Comparison of ENCODE assay signal across 9 mouse cellular contexts in genomic region chr12:24470943-24471342, GRCm38 (mm10). TPM values are rescaled to one million over a fixed set of nuclear protein-coding genes. Genes with fewer than 3 reads are reported as not detected.
A peak's percentile ranks its signal among the peaks of the same experiment; 100 is the strongest.
DNase-seq lines count a peak whose midpoint lies in the region; ATAC-seq and TF ChIP-seq lines count a peak whose summit lies in the region.
"Had no signal": no experiment of that assay in that cellular context is flagged by ENCODE, and none has a peak within 500 bp of the region (broad histone marks: within the 10 kb centered on the region; RNA-seq: fewer than 3 reads in every experiment).

No protein-coding gene starts in this region.

- H3K4me2 ChIP-seq in heart, embryonic 12.5 days = no peak overlapping the region
- H3K4me2 ChIP-seq in midbrain, embryonic 14.5 days (ENCODE audit: low read length) = no peak overlapping the region
- H3K4me2 ChIP-seq: embryonic facial prominence, embryonic 15.5 days had no signal

- H3K4me1 ChIP-seq in heart, embryonic 12.5 days (replicated peaks) = no peaks in the 10 kb centered on the region
- H3K4me1 ChIP-seq in ES-Bruce4 (ENCODE audit: control insufficient read depth, insufficient read depth, low read length) = no peaks in the 10 kb centered on the region
- no peaks in the 10 kb centered on the region for H3K4me1 ChIP-seq in midbrain, embryonic 14.5 days (ENCODE audit: control insufficient read depth, insufficient read depth, low read length)
- no peaks in the 10 kb centered on the region for H3K4me1 ChIP-seq in testis, adult 2 months (ENCODE audit: control insufficient read depth, insufficient read depth, low read length)
- H3K4me1 ChIP-seq: embryonic facial prominence, embryonic 15.5 days had no signal

- no peak for TF ChIP-seq POLR2A in ES-Bruce4 (IDR thresholded peaks at IDR 0.05; ENCODE audit: insufficient read depth, low read length)
- TF ChIP-seq POLR2A in testis, adult 2 months (IDR thresholded peaks at IDR 0.05; ENCODE audit: control insufficient read depth, low read depth, low read length) = no peak

- DNase-seq in heart, adult 18-20 months = peak; percentile 56 to 78
- DNase-seq in cerebellum, postnatal 25 days = peak; percentile 34 to 64
- DNase-seq in heart, postnatal 14 days = peak; percentile 66 to 76
- DNase-seq in layer of hippocampus, postnatal 10 days (ENCODE audit: low spot score in 2 of 2) = peak; percentile 67 to 73
- DNase-seq in midbrain, embryonic 14.5 days = peak; percentile 80

- no peak overlapping the region for H3K4me3 ChIP-seq in heart, embryonic 12.5 days
- no peak overlapping the region for H3K4me3 ChIP-seq in ES-Bruce4 (ENCODE audit: low read depth, low read length)
- no peak overlapping the region for H3K4me3 ChIP-seq in midbrain, embryonic 14.5 days (replicated peaks; ENCODE audit: low read depth, low read length)
- no peak overlapping the region for H3K4me3 ChIP-seq in testis, adult 2 months (ENCODE audit: control insufficient read depth, low read depth, low read length)
- H3K4me3 ChIP-seq: embryonic facial prominence, embryonic 15.5 days had no signal

- no peaks in the 10 kb centered on the region for H3K9me3 ChIP-seq in heart, embryonic 12.5 days (replicated peaks)
- H3K9me3 ChIP-seq in ES-Bruce4 (replicated peaks; ENCODE audit: control insufficient read depth, insufficient read depth, low read length, poor library complexity, severe bottlenecking) = no peaks in the 10 kb centered on the region
- no peaks in the 10 kb centered on the region for H3K9me3 ChIP-seq in midbrain, embryonic 14.5 days (ENCODE audit: control insufficient read depth, low read length)
- H3K9me3 ChIP-seq: embryonic facial prominence, embryonic 15.5 days had no signal

- ATAC-seq in heart, embryonic 12.5 days (ENCODE audit: insufficient number of reproducible peaks, low FRiP score) = no peak
- no peak for ATAC-seq in midbrain, embryonic 14.5 days (ENCODE audit: low FRiP score, low TSS enrichment)

- intact Hi-C loops in heart, postnatal 14 days (cut with DNase I) = loop anchor here (1.0 to 5.0 kb wide), 3 partner anchors 130 to 226 kb away; partner anchors contain the start of gene Cys1

- 14% methylated on average over 4 of the region's 4 CpGs for WGBS in heart, embryonic 12.5 days
- 15% methylated on average over 4 of the region's 4 CpGs for WGBS in midbrain, embryonic 14.5 days

- H3K27me3 ChIP-seq in heart, embryonic 12.5 days (replicated peaks) = peaks cover 17% of the 10 kb centered on the region; the same call in 1 of the 2 replicates
- H3K27me3 ChIP-seq in ES-Bruce4 (ENCODE audit: control insufficient read depth, insufficient read depth, low read length, poor library complexity, severe bottlenecking) = no peaks in the 10 kb centered on the region
- H3K27me3 ChIP-seq in midbrain, embryonic 14.5 days (ENCODE audit: control insufficient read depth, insufficient read depth, low read length) = no peaks in the 10 kb centered on the region
- H3K27me3 ChIP-seq in testis, adult 2 months (ENCODE audit: control insufficient read depth, insufficient read depth, low read length) = no peaks in the 10 kb centered on the region
- H3K27me3 ChIP-seq: embryonic facial prominence, embryonic 15.5 days had no signal

- TF ChIP-seq CTCF in ES-Bruce4 (IDR thresholded peaks at IDR 0.05; ENCODE audit: low read depth, low read length) = peak; percentile 83
- peak; percentile 66; the same call in 1 of the 2 replicates for TF ChIP-seq CTCF in testis, adult 2 months (IDR thresholded peaks at IDR 0.05; ENCODE audit: control insufficient read depth, insufficient read depth, insufficient replicate concordance, low read depth, low read length)

- no peak for TF ChIP-seq EP300 in ES-Bruce4 (IDR thresholded peaks at IDR 0.05; ENCODE audit: insufficient read depth, low read depth, low read length)

- H3K36me3 ChIP-seq in heart, embryonic 12.5 days = no peaks in the 10 kb centered on the region
- H3K36me3 ChIP-seq in ES-Bruce4 (ENCODE audit: control insufficient read depth, insufficient read depth, low read length, poor library complexity, severe bottlenecking) = no peaks in the 10 kb centered on the region
- H3K36me3 ChIP-seq in midbrain, embryonic 14.5 days (ENCODE audit: control insufficient read depth, insufficient read depth, low read length) = no peaks in the 10 kb centered on the region
- no peaks in the 10 kb centered on the region for H3K36me3 ChIP-seq in testis, adult 2 months (ENCODE audit: control insufficient read depth, insufficient read depth, low read length)
- H3K36me3 ChIP-seq: embryonic facial prominence, embryonic 15.5 days had no signal

- H3K9ac ChIP-seq in heart, embryonic 12.5 days = no peak overlapping the region
- H3K9ac ChIP-seq in ES-Bruce4 (ENCODE audit: low read depth, poor library complexity, severe bottlenecking) = no peak overlapping the region
- no peak overlapping the region for H3K9ac ChIP-seq in midbrain, embryonic 14.5 days (replicated peaks; ENCODE audit: low read length)
- H3K9ac ChIP-seq: embryonic facial prominence, embryonic 15.5 days had no signal

- H3K27ac ChIP-seq in heart, embryonic 12.5 days (ENCODE audit: poor library complexity, severe bottlenecking) = no peak overlapping the region
- no peak overlapping the region for H3K27ac ChIP-seq in ES-Bruce4 (ENCODE audit: insufficient read depth, low read length)
- no peak overlapping the region for H3K27ac ChIP-seq in midbrain, embryonic 14.5 days (replicated peaks; ENCODE audit: low read depth, low read length)
- no peak overlapping the region for H3K27ac ChIP-seq in testis, adult 2 months (ENCODE audit: control insufficient read depth, insufficient read depth, low read depth, low read length)
- H3K27ac ChIP-seq: embryonic facial prominence, embryonic 15.5 days had no signal

RNA-seq across cellular contexts. Expression of gene Taf1b, which starts 27.2 kb away (rescaled TPM):
- total RNA-seq in heart, adult 18-20 months (2021) = 10 to 100 TPM; 10.1 to 11.1 TPM
- 23.9 and 25.4 TPM in 2 replicates for polyA plus RNA-seq in heart, embryonic 12.5 days (2016; fragmentation: Nextera tagmentation; extraction: Ambion mirVana)
- polyA plus RNA-seq in ES-Bruce4 (2011; ENCODE audit: insufficient read depth, insufficient read length, low read depth, missing spikeins) = 34.2 and 35.9 TPM in 2 replicates
- 10 to 100 TPM; 10.4 to 10.6 TPM for total RNA-seq in heart, postnatal 14 days (2021)
- total RNA-seq in layer of hippocampus, postnatal 10 days (2021) = 10 to 100 TPM; 31.9 to 36.4 TPM
- 36.0 and 39.7 TPM in 2 replicates for polyA plus RNA-seq in midbrain, embryonic 14.5 days (2014; fragmentation: Nextera tagmentation; extraction: Ambion mirVana)
- polyA plus RNA-seq in testis, adult 2 months (2012; rRNA removed) = 28.0 and 33.9 TPM in 2 replicates
